Mouse (Mus musculus): ENCODE measurements around the gene 4930451I11Rik. TPM values are rescaled to one million over a fixed set of nuclear protein-coding genes. Genes with fewer than 3 reads are reported as not detected.
A peak's percentile ranks its signal among the peaks of the same experiment; 100 is the strongest.

4930451I11Rik gene
- polyA plus RNA-seq, 1 experiment from 2014 or later = not detected

GRCm38 (mm10) chr7:126856741-126857420, 25.4 kb upstream of the 4930451I11Rik start:
- H3K4me1 ChIP-seq = peaks cover 20% of the 10 kb centered on the region
- no peak overlapping the region for H3K4me3 ChIP-seq
- no peaks in the 10 kb centered on the region for H3K9me3 ChIP-seq (replicated peaks)
- H3K36me3 ChIP-seq = peaks cover 91% of the 10 kb centered on the region
- H3K9ac ChIP-seq = no peak overlapping the region
- no peak overlapping the region for H3K27ac ChIP-seq
- H3K27me3 ChIP-seq (replicated peaks) = 0 out of 2 replicates have a peak, but pooled peaks cover under 1% of the 10 kb centered on the region
- ATAC-seq = no peak
- WGBS (ENCODE audit: insufficient replicate concordance) = 72% methylated on average over 9 of the region's 9 CpGs
- H3K4me2 ChIP-seq = no peak overlapping the region

GRCm38 (mm10) chr7:126855641-126856040, 24.2 kb upstream of the 4930451I11Rik start:
- WGBS (ENCODE audit: insufficient replicate concordance) = 84% methylated on average over 3 of the region's 3 CpGs
- Histone ChIP-seq H3K36me3 (peaks cover 92% of the 10 kb centered on the region), H3K27me3 (replicated peaks) (peaks cover 12% of the 10 kb centered on the region), H3K27ac (no peak overlapping the region), H3K4me3 (no peak overlapping the region), H3K9me3 (replicated peaks) (no peaks in the 10 kb centered on the region), H3K4me1 (peaks cover 12% of the 10 kb centered on the region), H3K9ac (no peak overlapping the region), H3K4me2 (no peak overlapping the region)
- ATAC-seq = no peak

GRCm38 (mm10) chr7:126853454-126853853, 22.0 kb upstream of the 4930451I11Rik start:
- 84% methylated on average over 5 of the region's 5 CpGs for WGBS (ENCODE audit: insufficient replicate concordance)
- Histone ChIP-seq H3K9me3 (replicated peaks) (no peaks in the 10 kb centered on the region), H3K4me2 (no peak overlapping the region), H3K27me3 (replicated peaks) (peaks cover 34% of the 10 kb centered on the region), H3K9ac (no peak overlapping the region), H3K27ac (no peak overlapping the region), H3K4me1 (0 out of 2 replicates have a peak, but pooled peaks cover 1% of the 10 kb centered on the region), H3K4me3 (no peak overlapping the region), H3K36me3 (peaks cover 70% of the 10 kb centered on the region)
- ATAC-seq = no peak

- no peak overlapping the region for H3K9ac ChIP-seq
- 58% methylated on average over 12 of the region's 12 CpGs for WGBS (ENCODE audit: insufficient replicate concordance)
- peaks cover 47% of the 10 kb centered on the region for H3K36me3 ChIP-seq
- H3K4me2 ChIP-seq = no peak overlapping the region
- no peaks in the 10 kb centered on the region for H3K9me3 ChIP-seq (replicated peaks)
- ATAC-seq = no peak
- peaks cover 14% of the 10 kb centered on the region; the same call in 1 of the 2 replicates for H3K4me1 ChIP-seq
- peaks cover 57% of the 10 kb centered on the region for H3K27me3 ChIP-seq (replicated peaks)
- H3K4me3 ChIP-seq = no peak overlapping the region
- no peak overlapping the region for H3K27ac ChIP-seq
These were observed 19.8 kb upstream of the 4930451I11Rik start for GRCm38 (mm10) chr7:126851192-126851591.

GRCm38 (mm10) chr7:126850161-126850560, 18.7 kb upstream of the 4930451I11Rik start:
- H3K9me3 ChIP-seq (replicated peaks) = no peaks in the 10 kb centered on the region
- H3K9ac ChIP-seq = no peak overlapping the region
- H3K4me3 ChIP-seq = no peak overlapping the region
- H3K27ac ChIP-seq = no peak overlapping the region
- 65% methylated on average over 6 of the region's 6 CpGs for WGBS (ENCODE audit: insufficient replicate concordance)
- peaks cover 66% of the 10 kb centered on the region for H3K27me3 ChIP-seq (replicated peaks)
- no peak overlapping the region for H3K4me2 ChIP-seq
- ATAC-seq = no peak
- peaks cover 37% of the 10 kb centered on the region for H3K36me3 ChIP-seq
- H3K4me1 ChIP-seq = peaks cover 14% of the 10 kb centered on the region; the same call in 1 of the 2 replicates

GRCm38 (mm10) chr7:126848794-126849193, 17.4 kb upstream of the 4930451I11Rik start:
- WGBS (ENCODE audit: insufficient replicate concordance) = 23% methylated on average over 10 of the region's 10 CpGs
- Histone ChIP-seq H3K27me3 (replicated peaks) (peaks cover 78% of the 10 kb centered on the region), H3K9ac (no peak overlapping the region), H3K9me3 (replicated peaks) (no peaks in the 10 kb centered on the region), H3K27ac (no peak overlapping the region), H3K36me3 (peaks cover 23% of the 10 kb centered on the region), H3K4me3 (no peak overlapping the region), H3K4me2 (no peak overlapping the region), H3K4me1 (peaks cover 14% of the 10 kb centered on the region; the same call in 1 of the 2 replicates)
- no peak for ATAC-seq

GRCm38 (mm10) chr7:126847421-126848398, 16.3 kb upstream of the 4930451I11Rik start:
- peaks cover 14% of the 10 kb centered on the region; the same call in 1 of the 2 replicates for H3K4me1 ChIP-seq
- peak overlapping the region; percentile 49 for H3K4me3 ChIP-seq
- ATAC-seq = 0 out of 2 replicates have a peak, but pooled peaks have one; percentile 13
- peak overlapping the region; percentile 38 for H3K9ac ChIP-seq
- no peak overlapping the region for H3K27ac ChIP-seq
- peaks cover 78% of the 10 kb centered on the region for H3K27me3 ChIP-seq (replicated peaks)
- no peaks in the 10 kb centered on the region for H3K9me3 ChIP-seq (replicated peaks)
- peaks cover 12% of the 10 kb centered on the region for H3K36me3 ChIP-seq
- peak overlapping the region; percentile 75 for H3K4me2 ChIP-seq
- WGBS (ENCODE audit: insufficient replicate concordance) = 1% methylated on average over 71 of the region's 74 CpGs

- H3K4me2 ChIP-seq = peak within 1 kb of the TSS; percentile 75
- peaks cover 14% of the 10 kb centered on the region; the same call in 1 of the 2 replicates for H3K4me1 ChIP-seq
- no peak for ATAC-seq
- 32% methylated on average over 4 of the region's 4 CpGs for WGBS (ENCODE audit: insufficient replicate concordance)
- peaks cover 6% of the 10 kb centered on the region for H3K36me3 ChIP-seq
- H3K27ac ChIP-seq = no peak within 1 kb of the TSS
- H3K4me3 ChIP-seq = peak within 1 kb of the TSS; percentile 49
- H3K27me3 ChIP-seq (replicated peaks) = peaks cover 79% of the 10 kb centered on the region
- no peaks in the 10 kb centered on the region for H3K9me3 ChIP-seq (replicated peaks)
- H3K9ac ChIP-seq = peak within 1 kb of the TSS; percentile 38
These were observed 15.6 kb upstream of the 4930451I11Rik start, which contains the start of gene Doc2a for GRCm38 (mm10) chr7:126847116-126847420. Gene Doc2a, plus strand, starts transcription at chr7:126847416.

GRCm38 (mm10) chr7:126845516-126845915, 14.1 kb upstream of the 4930451I11Rik start:
- peaks cover 72% of the 10 kb centered on the region for H3K27me3 ChIP-seq (replicated peaks)
- H3K27ac ChIP-seq = no peak overlapping the region
- no peak overlapping the region for H3K4me2 ChIP-seq
- 81% methylated on average over 2 of the region's 2 CpGs for WGBS (ENCODE audit: insufficient replicate concordance)
- no peak for ATAC-seq
- H3K4me3 ChIP-seq = no peak overlapping the region
- H3K9ac ChIP-seq = no peak overlapping the region
- H3K4me1 ChIP-seq = peaks cover 14% of the 10 kb centered on the region; the same call in 1 of the 2 replicates
- H3K36me3 ChIP-seq = no peaks in the 10 kb centered on the region
- H3K9me3 ChIP-seq (replicated peaks) = no peaks in the 10 kb centered on the region

- H3K27ac ChIP-seq = no peak overlapping the region
- WGBS (ENCODE audit: insufficient replicate concordance) = 57% methylated on average over 9 of the region's 9 CpGs
- no peaks in the 10 kb centered on the region for H3K9me3 ChIP-seq (replicated peaks)
- H3K36me3 ChIP-seq = no peaks in the 10 kb centered on the region
- no peak overlapping the region for H3K4me2 ChIP-seq
- no peak for ATAC-seq
- no peak overlapping the region for H3K4me3 ChIP-seq
- peaks cover 11% of the 10 kb centered on the region; the same call in 1 of the 2 replicates for H3K4me1 ChIP-seq
- no peak overlapping the region for H3K9ac ChIP-seq
- H3K27me3 ChIP-seq (replicated peaks) = peaks cover 50% of the 10 kb centered on the region
These were observed 11.8 kb upstream of the 4930451I11Rik start for GRCm38 (mm10) chr7:126843276-126843675.

- no peak for ATAC-seq
- Histone ChIP-seq H3K4me2 (no peak overlapping the region), H3K4me3 (no peak overlapping the region), H3K27me3 (replicated peaks) (peaks cover 35% of the 10 kb centered on the region), H3K9ac (no peak overlapping the region), H3K27ac (no peak overlapping the region), H3K36me3 (no peaks in the 10 kb centered on the region), H3K4me1 (peaks cover 6% of the 10 kb centered on the region), H3K9me3 (replicated peaks) (no peaks in the 10 kb centered on the region)
- 71% methylated on average over 1 of the region's 1 CpGs for WGBS (ENCODE audit: insufficient replicate concordance)
These were observed 1.9 kb upstream of the 4930451I11Rik start for GRCm38 (mm10) chr7:126833294-126833693.
